Mouse (Mus musculus): ENCODE results near the gene Fah.

GRCm38 (mm10) chr7:84618951-84619350 lies 12.4 kb upstream of the Fah start:
- no peak for TF ChIP-seq CTCF (IDR thresholded peaks at IDR 0.05; ENCODE audit: low read depth)
- TF ChIP-seq EP300 (optimal IDR thresholded peaks at IDR 0.05): no peak
